Mouse (Mus musculus) cerebellum, adult 2 months (tissue): ENCODE data around the gene Sox5.

Source experiments
- CTCF ChIP-seq: fragments of 200-500 bp; IDR thresholded peaks from 2 replicates; pipeline ENCODE4 v1.5.1; 2011; ENCODE audit warnings: low read depth, mild to moderate bottlenecking, control low read depth, low read length, moderate library complexity, borderline replicate concordance; ENCODE audit not compliant: insufficient read depth
- POLR2A ChIP-seq: fragments of 200-500 bp; IDR thresholded peaks from 2 replicates; pipeline ENCODE4 v1.6.1; 2011; ENCODE audit warnings: low read length, control low read depth, borderline replicate concordance; ENCODE audit not compliant: insufficient read depth

DNA sequence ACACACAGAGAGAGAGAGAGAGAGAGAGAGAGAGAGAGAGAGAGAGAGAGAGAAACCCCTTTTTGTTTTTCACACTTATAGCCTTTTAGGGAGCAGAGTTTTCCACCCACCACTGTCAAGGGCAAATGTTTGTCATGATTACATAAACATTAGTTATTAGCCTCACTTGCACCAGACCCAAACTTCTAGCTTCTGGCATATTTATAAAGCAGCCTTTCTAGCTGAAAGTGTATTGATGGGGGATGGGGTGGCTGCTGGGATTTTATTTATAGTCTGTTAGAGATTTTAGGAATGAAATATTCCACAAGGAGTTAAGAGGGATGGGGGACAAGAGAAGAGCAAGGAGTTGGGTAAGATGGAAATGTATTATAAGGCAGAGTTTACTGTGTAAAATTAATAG is 27.4 kb downstream of the Sox5 start:
- TF ChIP-seq POLR2A (no peak), CTCF (no peak)
